Mouse (Mus musculus) limb, embryonic 13.5 days (tissue): ENCODE results near the gene Wasl. TPM values are rescaled to one million over a fixed set of nuclear protein-coding genes. Genes with fewer than 3 reads are reported as not detected.

Experiments used
- ATAC-seq: fragments of 200-750 bp; cut with Nextera tagmentation; 2 replicates; pipeline ENCODE4 v1.8.0; 2017; ENCODE audit warnings: low read depth, moderate number of reproducible peaks, moderate TSS enrichment; ENCODE audit not compliant: low FRiP score
- H3K27ac ChIP-seq: fragments of 300-500 bp; sonication (generic); 2 replicates; pipeline ENCODE4 v1.5.1; 2015; ENCODE audit warnings: inconsistent platforms, mild to moderate bottlenecking, moderate library complexity
- H3K27me3 ChIP-seq: fragments of 300-500 bp; sonication (generic); 2 replicates; pipeline ENCODE4 v1.6.1; 2015; ENCODE audit warnings: mild to moderate bottlenecking, inconsistent platforms
- H3K36me3 ChIP-seq: fragments of 300-500 bp; sonication (generic); 2 replicates; pipeline ENCODE4 v1.6.1; 2015; ENCODE audit warnings: inconsistent platforms, mild to moderate bottlenecking, moderate library complexity
- H3K4me1 ChIP-seq: fragments of 300-500 bp; sonication (generic); 2 replicates; pipeline ENCODE4 v1.6.1; 2015; ENCODE audit warnings: inconsistent platforms
- H3K4me2 ChIP-seq: fragments of 300-500 bp; sonication (generic); replicated peaks from 2 replicates; pipeline ENCODE4 v1.6.1; 2015; ENCODE audit warnings: inconsistent platforms, mild to moderate bottlenecking, moderate library complexity
- H3K4me3 ChIP-seq: fragments of 300-500 bp; sonication (generic); 2 replicates; pipeline ENCODE4 v1.5.1; 2015; ENCODE audit warnings: moderate library complexity, mild to moderate bottlenecking, inconsistent platforms
- H3K9ac ChIP-seq: fragments of 300-500 bp; sonication (generic); 2 replicates; pipeline ENCODE4 v1.6.1; 2015; ENCODE audit warnings: mild to moderate bottlenecking, inconsistent platforms
- H3K9me3 ChIP-seq: fragments of 300-500 bp; sonication (generic); 2 replicates; pipeline ENCODE4 v1.6.1; 2016; ENCODE audit warnings: inconsistent platforms
- WGBS: fragments of 180-500 bp; shearing (Covaris S2); methylation state at CpG from one replicate; pipeline ENCODE4 v1.1.7; 2015; 5-methylcytosine and 5-hydroxymethylcytosine counted together
- polyA plus RNA-seq: library from polyadenylated mRNA; unstranded; fragments of >200 nt; fragmentation: Nextera tagmentation; extraction: Ambion mirVana; gene quantifications from 2 replicates; pipeline ENCODE4 v1.2.1, GENCODE M21; 2015

Gene Wasl
- polyA plus RNA-seq, 1 experiment from 2014 or later = 71.1 TPM

DNA sequence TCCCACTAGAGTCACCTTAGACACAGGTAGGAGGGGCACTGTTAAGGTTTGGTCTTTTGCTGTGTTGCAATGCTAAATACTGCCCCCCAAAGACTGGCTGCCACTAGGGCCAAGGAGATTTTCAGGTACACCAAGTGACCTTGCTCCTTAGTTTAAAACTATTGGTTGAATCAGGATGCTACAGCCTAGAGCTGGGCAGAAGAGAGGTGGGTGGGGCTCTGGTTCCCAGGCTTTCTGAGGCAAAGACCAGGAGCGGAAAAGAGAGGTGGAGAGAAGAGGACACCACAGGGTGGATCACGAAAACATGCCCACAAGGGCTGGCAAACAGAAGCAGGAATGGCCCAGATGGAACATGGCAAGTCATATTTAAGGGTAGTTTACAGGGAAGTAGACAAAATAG lies 22.6 kb downstream of the Wasl start:
- no peak overlapping the region for H3K4me3 ChIP-seq
- no peak overlapping the region for H3K27ac ChIP-seq
- whole genome bisulfite sequencing = 87% methylated on average over 2 of the region's 2 CpGs
- no peak overlapping the region for H3K4me2 ChIP-seq
- H3K9me3 ChIP-seq = no peaks in the 10 kb centered on the region
- H3K27me3 ChIP-seq = no peaks in the 10 kb centered on the region
- no peak for ATAC-seq
- H3K36me3 ChIP-seq = 0 out of 2 replicates have a peak, but pooled peaks cover 9% of the 10 kb centered on the region
- no peak overlapping the region for H3K9ac ChIP-seq
- 0 out of 2 replicates have a peak, but pooled peaks cover 3% of the 10 kb centered on the region for H3K4me1 ChIP-seq

- no peaks in the 10 kb centered on the region for H3K27me3 ChIP-seq
- no peak overlapping the region for H3K4me3 ChIP-seq
- no peak overlapping the region for H3K9ac ChIP-seq
- no peak for ATAC-seq
- no peak overlapping the region for H3K27ac ChIP-seq
- H3K9me3 ChIP-seq = no peaks in the 10 kb centered on the region
- H3K36me3 ChIP-seq = 0 out of 2 replicates have a peak, but pooled peaks cover 9% of the 10 kb centered on the region
- no peak overlapping the region for H3K4me2 ChIP-seq
- 0 out of 2 replicates have a peak, but pooled peaks cover 3% of the 10 kb centered on the region for H3K4me1 ChIP-seq
- WGBS = 89% methylated on average over 4 of the region's 4 CpGs
These were observed 23.5 kb downstream of the Wasl start for GRCm38 (mm10) chr6:24641286-24641685.

GRCm38 (mm10) chr6:24635814-24636213 lies 29.0 kb downstream of the Wasl start:
- WGBS = 95% methylated on average over 2 of the region's 2 CpGs
- H3K9me3 ChIP-seq = no peaks in the 10 kb centered on the region
- H3K4me3 ChIP-seq = no peak overlapping the region
- H3K4me2 ChIP-seq = no peak overlapping the region
- 0 out of 2 replicates have a peak, but pooled peaks cover 3% of the 10 kb centered on the region for H3K4me1 ChIP-seq
- H3K27me3 ChIP-seq = no peaks in the 10 kb centered on the region
- no peak overlapping the region for H3K9ac ChIP-seq
- no peak overlapping the region for H3K27ac ChIP-seq
- H3K36me3 ChIP-seq = peaks cover 15% of the 10 kb centered on the region
- ATAC-seq = no peak

DNA sequence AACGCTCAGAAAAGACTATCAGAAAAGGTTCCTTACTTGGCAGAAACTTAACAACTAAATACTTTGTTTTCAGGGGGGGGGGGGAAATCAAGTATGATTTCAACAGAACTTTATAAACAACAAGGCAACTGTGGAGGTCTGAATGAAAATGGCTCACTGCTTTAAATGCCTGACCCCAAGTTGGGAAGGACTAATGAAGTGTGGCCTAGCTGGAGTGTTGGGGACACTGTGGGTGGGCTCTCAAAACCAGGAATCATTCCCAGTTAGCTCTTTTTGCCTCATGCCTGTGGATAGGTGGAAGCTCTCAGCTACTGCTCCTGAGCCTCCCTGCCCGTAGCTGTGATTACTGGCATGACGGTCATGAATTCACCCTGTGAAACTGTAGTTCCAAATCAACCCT lies 30.7 kb downstream of the Wasl start:
- Histone ChIP-seq H3K9ac (no peak overlapping the region), H3K4me2 (no peak overlapping the region), H3K27me3 (no peaks in the 10 kb centered on the region), H3K9me3 (no peaks in the 10 kb centered on the region), H3K4me1 (no peaks in the 10 kb centered on the region), H3K27ac (no peak overlapping the region), H3K4me3 (no peak overlapping the region), H3K36me3 (peaks cover 15% of the 10 kb centered on the region)
- WGBS = 85% methylated on average over 3 of the region's 3 CpGs
- no peak for ATAC-seq

- WGBS = 92% methylated on average over 4 of the region's 4 CpGs
- Histone ChIP-seq H3K4me1 (no peaks in the 10 kb centered on the region), H3K9ac (no peak overlapping the region), H3K9me3 (no peaks in the 10 kb centered on the region), H3K27ac (no peak overlapping the region), H3K4me2 (no peak overlapping the region), H3K27me3 (no peaks in the 10 kb centered on the region), H3K36me3 (peaks cover 15% of the 10 kb centered on the region), H3K4me3 (no peak overlapping the region)
- no peak for ATAC-seq
These were observed 32.7 kb downstream of the Wasl start for GRCm38 (mm10) chr6:24632061-24632460.

GRCm38 (mm10) chr6:24628499-24628898 lies 36.3 kb downstream of the Wasl start:
- H3K9me3 ChIP-seq = no peaks in the 10 kb centered on the region
- 86% methylated on average over 1 of the region's 1 CpGs for WGBS
- no peaks in the 10 kb centered on the region for H3K27me3 ChIP-seq
- H3K9ac ChIP-seq = no peak overlapping the region
- H3K27ac ChIP-seq = no peak overlapping the region
- H3K36me3 ChIP-seq = peaks cover 24% of the 10 kb centered on the region
- no peak overlapping the region for H3K4me2 ChIP-seq
- no peak for ATAC-seq
- no peaks in the 10 kb centered on the region for H3K4me1 ChIP-seq
- no peak overlapping the region for H3K4me3 ChIP-seq

- WGBS = 71% methylated on average over 5 of the region's 5 CpGs
- Histone ChIP-seq H3K27me3 (no peaks in the 10 kb centered on the region), H3K4me1 (no peaks in the 10 kb centered on the region), H3K9ac (no peak overlapping the region), H3K9me3 (no peaks in the 10 kb centered on the region), H3K4me2 (no peak overlapping the region), H3K36me3 (peaks cover 20% of the 10 kb centered on the region), H3K27ac (no peak overlapping the region), H3K4me3 (no peak overlapping the region)
- peak; percentile 44; the same call in 1 of the 2 replicates for ATAC-seq
These were observed 37.2 kb downstream of the Wasl start for GRCm38 (mm10) chr6:24627586-24628030.

DNA sequence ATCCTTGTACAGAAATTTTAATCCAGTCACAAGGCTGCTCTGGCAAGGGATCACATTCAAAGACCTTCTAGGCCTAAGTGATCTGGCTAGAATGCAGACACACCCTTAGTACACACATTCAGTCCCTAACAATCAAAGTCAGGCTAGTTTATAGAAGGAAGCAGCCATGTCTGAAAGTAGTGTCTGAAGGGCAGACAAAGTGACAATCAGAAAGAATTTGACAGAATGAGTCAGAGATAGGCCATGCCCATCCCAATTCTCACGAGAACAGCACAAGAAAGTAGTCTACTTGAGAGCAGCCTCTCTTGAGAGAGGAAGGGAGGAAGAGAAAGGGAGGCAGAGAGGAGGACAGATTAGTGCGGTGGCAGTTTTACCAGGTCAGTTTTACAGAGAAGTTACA lies 42.7 kb downstream of the Wasl start:
- Histone ChIP-seq H3K4me3 (no peak overlapping the region), H3K9me3 (no peaks in the 10 kb centered on the region), H3K36me3 (peaks cover 52% of the 10 kb centered on the region), H3K27ac (no peak overlapping the region), H3K4me1 (no peaks in the 10 kb centered on the region), H3K27me3 (no peaks in the 10 kb centered on the region), H3K9ac (no peak overlapping the region), H3K4me2 (no peak overlapping the region)
- no peak for ATAC-seq
- WGBS = 89% methylated on average over 2 of the region's 2 CpGs

DNA sequence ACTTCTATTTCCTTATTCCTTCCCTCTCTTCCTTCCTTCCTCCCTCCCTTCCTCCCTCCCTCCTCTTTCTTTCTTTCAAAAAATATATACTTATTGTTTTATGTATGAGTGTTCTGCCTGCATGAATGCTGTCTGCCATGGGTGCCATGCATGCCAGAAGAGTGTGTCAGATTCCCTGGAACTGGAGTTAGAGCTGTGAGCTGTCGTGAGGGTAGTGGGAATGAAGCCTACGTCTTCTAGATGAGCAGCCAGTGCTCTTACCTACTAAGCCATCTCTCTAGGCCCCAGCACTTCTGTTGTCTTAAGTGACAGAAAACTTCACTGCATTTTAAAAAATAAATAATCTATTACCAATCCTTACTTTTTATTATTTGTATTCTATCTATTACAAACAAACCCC lies 43.9 kb downstream of the Wasl start:
- H3K4me2 ChIP-seq = no peak overlapping the region
- H3K36me3 ChIP-seq = peaks cover 56% of the 10 kb centered on the region
- H3K4me1 ChIP-seq = no peaks in the 10 kb centered on the region
- H3K27ac ChIP-seq = no peak overlapping the region
- no peak for ATAC-seq
- no peak overlapping the region for H3K9ac ChIP-seq
- H3K27me3 ChIP-seq = no peaks in the 10 kb centered on the region
- WGBS = 90% methylated on average over 2 of the region's 2 CpGs
- H3K9me3 ChIP-seq = no peaks in the 10 kb centered on the region
- H3K4me3 ChIP-seq = no peak overlapping the region

GRCm38 (mm10) chr6:24619285-24620045 lies 45.3 kb downstream of the Wasl start:
- Histone ChIP-seq H3K9me3 (no peaks in the 10 kb centered on the region), H3K27me3 (no peaks in the 10 kb centered on the region), H3K36me3 (peaks cover 59% of the 10 kb centered on the region), H3K4me2 (no peak overlapping the region), H3K4me3 (no peak overlapping the region), H3K27ac (no peak overlapping the region), H3K4me1 (no peaks in the 10 kb centered on the region), H3K9ac (no peak overlapping the region)
- 58% methylated on average over 5 of the region's 6 CpGs for WGBS
- ATAC-seq = peak; percentile 48; the same call in 1 of the 2 replicates

GRCm38 (mm10) chr6:24616746-24617145 lies 48.1 kb downstream of the Wasl start:
- Histone ChIP-seq H3K4me1 (no peaks in the 10 kb centered on the region), H3K27ac (no peak overlapping the region), H3K9me3 (no peaks in the 10 kb centered on the region), H3K4me3 (no peak overlapping the region), H3K27me3 (no peaks in the 10 kb centered on the region), H3K4me2 (no peak overlapping the region), H3K36me3 (peaks cover 62% of the 10 kb centered on the region), H3K9ac (no peak overlapping the region)
- ATAC-seq = no peak
- WGBS = 83% methylated on average over 4 of the region's 4 CpGs

GRCm38 (mm10) chr6:24613918-24614317 lies 50.9 kb downstream of the Wasl start:
- Histone ChIP-seq H3K27ac (no peak overlapping the region), H3K9ac (no peak overlapping the region), H3K4me2 (no peak overlapping the region), H3K4me3 (no peak overlapping the region), H3K36me3 (peaks cover 50% of the 10 kb centered on the region), H3K9me3 (no peaks in the 10 kb centered on the region), H3K4me1 (no peaks in the 10 kb centered on the region), H3K27me3 (no peaks in the 10 kb centered on the region)
- ATAC-seq = no peak
- WGBS = 95% methylated on average over 4 of the region's 4 CpGs

DNA sequence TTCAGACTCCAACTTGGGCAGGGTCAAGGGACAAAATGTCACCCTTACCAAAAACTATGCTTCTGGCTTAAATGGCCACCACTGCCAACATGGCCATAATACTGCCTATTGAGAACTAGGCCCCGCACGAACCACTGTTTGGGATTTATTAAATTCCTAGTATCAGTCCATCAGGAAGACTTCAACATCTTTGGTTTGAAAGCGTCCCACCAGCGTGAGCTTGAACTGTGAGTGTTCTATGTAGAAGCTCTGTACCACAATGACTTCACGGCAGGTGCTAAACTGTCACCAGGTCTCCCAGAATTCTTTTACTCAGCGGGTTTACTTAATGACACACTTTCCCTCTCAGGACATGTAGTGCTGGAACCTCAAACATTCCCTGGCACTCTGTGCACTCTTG lies 51.5 kb downstream of the Wasl start:
- 96% methylated on average over 6 of the region's 6 CpGs for WGBS
- Histone ChIP-seq H3K9me3 (no peaks in the 10 kb centered on the region), H3K27ac (no peak overlapping the region), H3K4me3 (no peak overlapping the region), H3K27me3 (no peaks in the 10 kb centered on the region), H3K36me3 (peaks cover 50% of the 10 kb centered on the region), H3K4me2 (no peak overlapping the region), H3K4me1 (no peaks in the 10 kb centered on the region), H3K9ac (no peak overlapping the region)
- no peak for ATAC-seq
